Mouse (Mus musculus): ENCODE measurements around the gene Arsb. TPM values are rescaled to one million over a fixed set of nuclear protein-coding genes. Genes with fewer than 3 reads are reported as not detected.
"Not testable (repeated sequence)": the region's sequence is repeated elsewhere in the genome, so short reads cannot be mapped to it uniquely, and the experiment has no call there.

The Arsb gene
- polyA plus RNA-seq, 1 experiment from 2014 or later = 14.3 TPM

DNA sequence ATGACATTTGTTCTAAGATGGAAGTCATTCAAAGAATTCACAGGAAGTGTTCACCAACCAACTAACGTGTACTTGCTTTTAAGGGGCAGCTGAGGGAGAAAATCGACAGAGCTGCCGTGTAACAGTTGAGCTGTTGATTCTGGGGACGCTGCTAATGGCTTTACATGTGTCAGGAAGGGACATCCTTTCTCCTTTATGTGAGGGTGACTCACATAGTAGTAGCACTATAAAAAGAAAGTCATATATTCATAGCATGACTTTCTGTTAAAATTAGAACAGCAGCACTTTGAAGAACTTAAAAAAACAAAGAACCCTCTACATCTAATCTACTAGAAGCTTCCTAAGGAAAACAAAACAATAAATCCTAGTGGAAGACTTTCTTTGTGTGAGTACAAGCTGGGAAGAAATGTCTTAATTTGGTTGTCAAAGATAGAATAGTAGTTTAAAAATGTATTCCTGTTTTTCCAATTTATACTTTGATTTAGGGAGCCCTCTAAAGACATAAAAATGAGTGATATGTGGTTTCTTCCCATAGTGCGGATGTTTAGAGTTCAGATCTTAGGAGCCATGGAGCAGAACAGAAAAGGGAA lies 25.7 kb downstream of the Arsb start:
- Histone ChIP-seq H3K36me3 (ENCODE audit: control insufficient read depth, insufficient read depth, low read length) (no peaks in the 10 kb centered on the region), H3K4me3 (ENCODE audit: low read depth, low read length) (no peak overlapping the region), H3K27me3 (replicated peaks; ENCODE audit: control insufficient read depth, insufficient read depth, low read length) (no peaks in the 10 kb centered on the region), H3K27ac (ENCODE audit: low read depth) (no peak overlapping the region), H3K9ac (ENCODE audit: low read length) (no peak overlapping the region), H3K4me1 (replicated peaks; ENCODE audit: control insufficient read depth, insufficient read depth, low read length) (no peaks in the 10 kb centered on the region; the same call in 1 of the 2 replicates), H3K4me2 (ENCODE audit: low read length) (no peak overlapping the region), H3K9me3 (ENCODE audit: control insufficient read depth, low read length) (no peaks in the 10 kb centered on the region)
- no peak for ATAC-seq (replicated peaks; ENCODE audit: low FRiP score, low TSS enrichment, low read depth)
- 64% methylated on average over 5 of the region's 5 CpGs for WGBS
- no peak for DNase-seq (ENCODE audit: low spot score)

GRCm38 (mm10) chr13:93810311-93810710 lies 38.9 kb downstream of the Arsb start:
- not testable (repeated sequence) for ATAC-seq (replicated peaks; ENCODE audit: low FRiP score, low TSS enrichment, low read depth); H3K4me3 ChIP-seq (ENCODE audit: low read depth, low read length); H3K27ac ChIP-seq (ENCODE audit: low read depth); H3K4me1 ChIP-seq (replicated peaks; ENCODE audit: control insufficient read depth, insufficient read depth, low read length); DNase-seq (ENCODE audit: low spot score); H3K9me3 ChIP-seq (ENCODE audit: control insufficient read depth, low read length); H3K36me3 ChIP-seq (ENCODE audit: control insufficient read depth, insufficient read depth, low read length); H3K4me2 ChIP-seq (ENCODE audit: low read length); H3K27me3 ChIP-seq (replicated peaks; ENCODE audit: control insufficient read depth, insufficient read depth, low read length); H3K9ac ChIP-seq (ENCODE audit: low read length)
- WGBS = 78% methylated on average over 2 of the region's 2 CpGs

GRCm38 (mm10) chr13:93814081-93814480 lies 42.7 kb downstream of the Arsb start:
- Histone ChIP-seq H3K4me2 (ENCODE audit: low read length) (no peak overlapping the region), H3K4me1 (replicated peaks; ENCODE audit: control insufficient read depth, insufficient read depth, low read length) (no peaks in the 10 kb centered on the region), H3K9ac (ENCODE audit: low read length) (no peak overlapping the region), H3K4me3 (ENCODE audit: low read depth, low read length) (no peak overlapping the region), H3K27ac (ENCODE audit: low read depth) (no peak overlapping the region), H3K27me3 (replicated peaks; ENCODE audit: control insufficient read depth, insufficient read depth, low read length) (no peaks in the 10 kb centered on the region), H3K36me3 (ENCODE audit: control insufficient read depth, insufficient read depth, low read length) (no peaks in the 10 kb centered on the region), H3K9me3 (ENCODE audit: control insufficient read depth, low read length) (no peaks in the 10 kb centered on the region)
- no peak for DNase-seq (ENCODE audit: low spot score)
- no peak for ATAC-seq (replicated peaks; ENCODE audit: low FRiP score, low TSS enrichment, low read depth)
- WGBS = 88% methylated on average over 6 of the region's 6 CpGs

DNA sequence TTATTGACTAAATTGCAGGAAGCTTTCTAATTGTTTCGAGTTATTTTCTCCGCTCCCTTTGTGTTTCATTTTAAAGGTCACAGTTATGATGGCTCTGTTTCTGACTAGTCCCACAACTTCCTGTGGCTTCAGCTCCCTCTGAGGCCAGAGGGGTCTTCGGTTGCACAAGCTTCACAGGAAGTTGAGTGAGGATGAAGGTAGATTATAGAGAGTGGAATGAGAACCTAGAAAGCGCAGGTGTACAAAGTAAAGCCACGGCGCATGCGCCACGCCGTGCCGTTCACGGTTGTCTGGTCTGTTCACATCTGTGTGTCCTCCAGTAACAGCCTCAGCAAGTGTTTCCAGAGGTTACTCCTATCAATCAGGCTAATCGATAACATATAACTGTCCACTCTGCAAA lies 43.2 kb downstream of the Arsb start:
- Histone ChIP-seq H3K4me1 (replicated peaks; ENCODE audit: control insufficient read depth, insufficient read depth, low read length) (no peaks in the 10 kb centered on the region), H3K9ac (ENCODE audit: low read length) (no peak overlapping the region), H3K4me2 (ENCODE audit: low read length) (no peak overlapping the region), H3K27me3 (replicated peaks; ENCODE audit: control insufficient read depth, insufficient read depth, low read length) (no peaks in the 10 kb centered on the region), H3K4me3 (ENCODE audit: low read depth, low read length) (no peak overlapping the region), H3K27ac (ENCODE audit: low read depth) (no peak overlapping the region), H3K9me3 (ENCODE audit: control insufficient read depth, low read length) (peaks cover 3% of the 10 kb centered on the region; the same call in 1 of the 2 replicates), H3K36me3 (ENCODE audit: control insufficient read depth, insufficient read depth, low read length) (no peaks in the 10 kb centered on the region)
- no peak for DNase-seq (ENCODE audit: low spot score)
- ATAC-seq (replicated peaks; ENCODE audit: low FRiP score, low TSS enrichment, low read depth) = no peak
- WGBS = 90% methylated on average over 12 of the region's 12 CpGs

DNA sequence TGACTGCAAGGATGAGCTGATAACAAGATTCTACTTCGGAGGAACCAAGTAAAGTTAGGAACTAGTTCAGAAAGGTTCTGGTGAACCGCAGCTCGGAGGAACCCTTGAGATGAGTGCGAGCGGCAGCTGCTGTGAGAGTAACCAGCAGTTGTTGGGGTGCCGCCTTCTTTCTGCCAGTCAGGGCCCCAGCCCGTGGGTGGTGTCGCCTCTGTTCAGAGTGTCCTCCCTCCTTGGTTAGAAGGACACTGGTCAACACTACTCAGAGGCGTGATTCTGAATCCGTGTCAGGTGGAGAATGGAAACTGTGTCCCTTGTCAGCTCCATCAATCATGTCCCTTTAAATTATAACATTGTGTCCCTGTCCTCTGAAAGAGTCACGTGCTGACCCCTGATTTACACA lies 43.7 kb downstream of the Arsb start:
- H3K9ac ChIP-seq (ENCODE audit: low read length) = no peak overlapping the region
- WGBS = 86% methylated on average over 11 of the region's 11 CpGs
- peaks cover 3% of the 10 kb centered on the region; the same call in 1 of the 2 replicates for H3K9me3 ChIP-seq (ENCODE audit: control insufficient read depth, low read length)
- no peak overlapping the region for H3K27ac ChIP-seq (ENCODE audit: low read depth)
- DNase-seq (ENCODE audit: low spot score) (no peak), ATAC-seq (replicated peaks; ENCODE audit: low FRiP score, low TSS enrichment, low read depth) (no peak)
- H3K4me3 ChIP-seq (ENCODE audit: low read depth, low read length) = no peak overlapping the region
- H3K4me1 ChIP-seq (replicated peaks; ENCODE audit: control insufficient read depth, insufficient read depth, low read length) = no peaks in the 10 kb centered on the region
- H3K36me3 ChIP-seq (ENCODE audit: control insufficient read depth, insufficient read depth, low read length) = no peaks in the 10 kb centered on the region
- H3K4me2 ChIP-seq (ENCODE audit: low read length) = no peak overlapping the region
- no peaks in the 10 kb centered on the region for H3K27me3 ChIP-seq (replicated peaks; ENCODE audit: control insufficient read depth, insufficient read depth, low read length)

- no peak for ATAC-seq (replicated peaks; ENCODE audit: low FRiP score, low TSS enrichment, low read depth)
- Histone ChIP-seq H3K27me3 (replicated peaks; ENCODE audit: control insufficient read depth, insufficient read depth, low read length) (no peaks in the 10 kb centered on the region), H3K4me3 (ENCODE audit: low read depth, low read length) (no peak overlapping the region), H3K9me3 (ENCODE audit: control insufficient read depth, low read length) (peaks cover 3% of the 10 kb centered on the region; the same call in 1 of the 2 replicates), H3K4me2 (ENCODE audit: low read length) (no peak overlapping the region), H3K4me1 (replicated peaks; ENCODE audit: control insufficient read depth, insufficient read depth, low read length) (no peaks in the 10 kb centered on the region), H3K9ac (ENCODE audit: low read length) (no peak overlapping the region), H3K36me3 (ENCODE audit: control insufficient read depth, insufficient read depth, low read length) (no peaks in the 10 kb centered on the region), H3K27ac (ENCODE audit: low read depth) (no peak overlapping the region)
- 79% methylated on average over 2 of the region's 2 CpGs for WGBS
- DNase-seq (ENCODE audit: low spot score) = no peak
Measured at GRCm38 (mm10) chr13:93816127-93816526, 44.7 kb downstream of the Arsb start.

DNA sequence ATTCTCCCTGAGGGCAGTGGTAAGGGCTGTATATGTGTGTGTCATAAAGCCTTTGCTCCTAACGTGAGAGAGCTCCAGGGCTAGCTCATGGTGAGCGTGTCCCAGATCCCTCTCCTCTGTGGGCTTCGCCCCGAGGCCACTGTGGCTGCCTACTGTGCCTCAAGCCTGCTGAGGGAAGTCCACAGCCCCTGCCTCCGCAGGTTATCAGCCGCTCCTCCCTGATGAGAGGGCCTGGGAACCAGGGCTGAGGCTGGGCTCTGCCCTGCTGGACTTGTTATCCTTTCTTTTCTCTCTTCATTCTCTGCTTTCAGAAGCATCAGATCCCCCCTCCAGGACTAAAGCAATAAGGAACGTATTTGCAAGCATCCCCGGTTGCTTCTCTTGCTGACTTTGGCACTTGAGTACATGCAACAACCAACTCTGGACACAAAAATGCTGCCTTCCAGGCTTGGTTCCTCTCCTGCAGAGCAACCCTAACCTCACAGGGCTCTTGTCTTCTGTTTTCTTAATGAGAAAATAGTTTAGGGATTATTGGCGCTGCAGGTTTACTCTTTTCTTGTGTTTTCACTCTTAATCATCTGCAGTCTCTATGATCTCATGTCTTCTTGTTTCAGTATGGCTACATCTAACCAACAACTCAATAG lies 45.4 kb downstream of the Arsb start:
- H3K9ac ChIP-seq (ENCODE audit: low read length) = no peak overlapping the region
- no peaks in the 10 kb centered on the region for H3K4me1 ChIP-seq (replicated peaks; ENCODE audit: control insufficient read depth, insufficient read depth, low read length)
- no peak overlapping the region for H3K4me3 ChIP-seq (ENCODE audit: low read depth, low read length)
- H3K36me3 ChIP-seq (ENCODE audit: control insufficient read depth, insufficient read depth, low read length) = no peaks in the 10 kb centered on the region
- H3K27ac ChIP-seq (ENCODE audit: low read depth) = no peak overlapping the region
- ATAC-seq (replicated peaks; ENCODE audit: low FRiP score, low TSS enrichment, low read depth) (no peak), DNase-seq (ENCODE audit: low spot score) (no peak)
- WGBS = 58% methylated on average over 9 of the region's 9 CpGs
- no peak overlapping the region for H3K4me2 ChIP-seq (ENCODE audit: low read length)
- H3K27me3 ChIP-seq (replicated peaks; ENCODE audit: control insufficient read depth, insufficient read depth, low read length) = no peaks in the 10 kb centered on the region
- H3K9me3 ChIP-seq (ENCODE audit: control insufficient read depth, low read length) = peaks cover 3% of the 10 kb centered on the region; the same call in 1 of the 2 replicates

DNA sequence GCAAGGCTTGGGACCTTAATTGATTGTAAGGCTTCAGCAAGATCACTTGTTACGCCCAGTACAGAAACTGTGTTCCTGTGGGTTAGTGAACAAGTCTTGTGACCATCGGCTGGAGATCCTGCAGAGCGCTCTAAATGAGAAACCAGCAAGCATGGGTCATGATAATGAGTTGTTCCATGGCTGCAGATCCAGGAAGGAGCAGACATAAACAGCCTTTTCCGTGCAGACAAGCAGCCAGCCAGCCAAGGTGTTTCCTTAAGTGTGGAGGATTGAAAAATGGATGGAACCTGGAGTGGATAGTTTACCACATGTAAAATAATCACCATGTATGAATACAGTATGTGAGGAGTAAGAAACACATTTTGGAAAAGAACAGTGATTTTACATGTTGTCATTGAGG lies 48.7 kb downstream of the Arsb start:
- Histone ChIP-seq H3K9ac (ENCODE audit: low read length) (no peak overlapping the region), H3K4me1 (replicated peaks; ENCODE audit: control insufficient read depth, insufficient read depth, low read length) (no peaks in the 10 kb centered on the region), H3K4me2 (ENCODE audit: low read length) (no peak overlapping the region), H3K27ac (ENCODE audit: low read depth) (no peak overlapping the region), H3K9me3 (ENCODE audit: control insufficient read depth, low read length) (peaks cover 3% of the 10 kb centered on the region; the same call in 1 of the 2 replicates), H3K36me3 (ENCODE audit: control insufficient read depth, insufficient read depth, low read length) (no peaks in the 10 kb centered on the region), H3K4me3 (ENCODE audit: low read depth, low read length) (no peak overlapping the region), H3K27me3 (replicated peaks; ENCODE audit: control insufficient read depth, insufficient read depth, low read length) (no peaks in the 10 kb centered on the region)
- ATAC-seq (replicated peaks; ENCODE audit: low FRiP score, low TSS enrichment, low read depth) = no peak
- no peak for DNase-seq (ENCODE audit: low spot score)
- WGBS = 68% methylated on average over 4 of the region's 4 CpGs

GRCm38 (mm10) chr13:93822001-93822400 lies 50.6 kb downstream of the Arsb start:
- WGBS = 53% methylated on average over 6 of the region's 6 CpGs
- H3K4me1 ChIP-seq (replicated peaks; ENCODE audit: control insufficient read depth, insufficient read depth, low read length) = no peaks in the 10 kb centered on the region
- H3K27ac ChIP-seq (ENCODE audit: low read depth) = no peak overlapping the region
- H3K4me2 ChIP-seq (ENCODE audit: low read length) = no peak overlapping the region
- no peak overlapping the region for H3K4me3 ChIP-seq (ENCODE audit: low read depth, low read length)
- no peaks in the 10 kb centered on the region for H3K36me3 ChIP-seq (ENCODE audit: control insufficient read depth, insufficient read depth, low read length)
- H3K9me3 ChIP-seq (ENCODE audit: control insufficient read depth, low read length) = peaks cover 3% of the 10 kb centered on the region; the same call in 1 of the 2 replicates
- ATAC-seq (replicated peaks; ENCODE audit: low FRiP score, low TSS enrichment, low read depth) (no peak), DNase-seq (ENCODE audit: low spot score) (no peak)
- no peak overlapping the region for H3K9ac ChIP-seq (ENCODE audit: low read length)
- no peaks in the 10 kb centered on the region for H3K27me3 ChIP-seq (replicated peaks; ENCODE audit: control insufficient read depth, insufficient read depth, low read length)
